Mouse (Mus musculus) kidney, postnatal 25 days (tissue): ENCODE data around the gene Ring1.
"Not testable (repeated sequence)": the region's sequence is repeated elsewhere in the genome, so short reads cannot be mapped to it uniquely, and the experiment has no call there.

ENCODE experiments used
- DNase-seq, 2 experiments: peaks; one replicate each; pipeline ENCODE4 v3.0.0; 2021; ENCODE audit warnings: mixed read lengths in 2 of 2

Gene Ring1

GRCm38 (mm10) chr17:34028501-34029149 lies 4.1 kb upstream of the Ring1 start:
- peak in 1 of 2 experiments; percentile 41 for DNase-seq

DNA sequence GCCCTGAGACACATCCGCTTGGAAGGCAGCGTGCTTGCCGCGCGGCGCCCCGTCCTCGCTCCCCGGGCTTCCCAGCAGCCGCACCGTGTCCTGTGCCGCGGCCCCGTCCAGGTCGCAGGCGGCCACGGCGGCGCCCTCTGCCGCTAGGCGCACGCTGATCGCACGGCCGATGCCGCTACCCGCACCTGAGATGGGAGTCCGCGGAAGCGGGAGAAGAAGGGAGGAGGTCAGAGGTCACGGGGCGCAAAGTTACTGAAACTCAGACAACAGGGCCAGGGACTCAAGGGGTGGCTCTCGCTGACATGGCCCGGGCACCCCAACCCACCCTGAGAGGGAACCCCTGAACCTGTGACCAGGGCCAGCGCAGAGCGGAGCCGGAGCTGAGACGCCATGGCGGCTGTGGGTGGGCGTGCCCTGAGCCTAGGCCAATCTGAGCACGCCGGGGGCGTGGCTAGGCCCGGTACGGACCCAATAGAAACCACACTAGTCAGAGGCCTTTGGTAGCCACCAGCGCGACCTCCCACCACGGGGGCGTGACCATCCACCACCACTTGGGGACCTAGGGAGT lies 3.3 kb upstream of the Ring1 start, which contains the start of gene H2-Ke6:
Gene H2-Ke6, minus strand, starts transcription at position 405 of the 568 bp plus-strand sequence.
- DNase-seq = peak; percentile 97 to 98

DNA sequence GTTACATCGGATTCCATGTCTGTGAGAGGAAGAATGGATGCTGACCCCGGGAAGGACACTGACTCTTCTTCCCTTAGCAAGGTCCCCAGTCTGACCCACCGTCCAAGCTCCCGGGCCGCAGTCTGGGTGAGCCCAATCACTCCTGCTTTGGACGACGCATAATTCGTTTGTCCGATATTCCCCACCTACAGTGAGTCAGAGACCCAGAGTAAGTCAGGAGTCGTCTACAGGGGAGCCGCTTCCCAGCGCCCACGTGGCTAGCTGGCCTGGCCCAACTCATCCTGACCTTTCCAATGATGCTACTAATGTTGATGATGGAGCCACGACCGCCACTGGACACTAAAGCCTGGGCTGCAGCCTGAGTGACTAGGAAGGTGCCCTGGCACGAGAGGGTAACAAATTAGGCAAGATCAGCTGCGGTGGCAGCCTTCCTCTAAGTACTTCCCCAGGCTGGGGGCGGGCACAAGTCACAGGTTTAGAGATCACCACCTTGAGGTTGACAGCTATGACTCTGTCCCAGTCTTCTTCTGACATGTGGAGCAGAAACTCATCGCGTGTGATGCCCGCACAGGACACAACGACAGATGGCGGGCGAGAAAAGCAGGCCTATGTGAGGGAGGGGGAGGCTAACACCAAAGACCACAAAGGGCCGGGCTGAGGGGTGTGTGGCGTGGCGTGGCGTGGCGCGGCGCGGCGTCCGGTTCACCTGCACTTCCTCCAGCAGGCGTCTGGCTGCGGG lies 2.6 kb upstream of the Ring1 start:
- peak in 1 of 2 experiments; percentile 60 for DNase-seq

DNA sequence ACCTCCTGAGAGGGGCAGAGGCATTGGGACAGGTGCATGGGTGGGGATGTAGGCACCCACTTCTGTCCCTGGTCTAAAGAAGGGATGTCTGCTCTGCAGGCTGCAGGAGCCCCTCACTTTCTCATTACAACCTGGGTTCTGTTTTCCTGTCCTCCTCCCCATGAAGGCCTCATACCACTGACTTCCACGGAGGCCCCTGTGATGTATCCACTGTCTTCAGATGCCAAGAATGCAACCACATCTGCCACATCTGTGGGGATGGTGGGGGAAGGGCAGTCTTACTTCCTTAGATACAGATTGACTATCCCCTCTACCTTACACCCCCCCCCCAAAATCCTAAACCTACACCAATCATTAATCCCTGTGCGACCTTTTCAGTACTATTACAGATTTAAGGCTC lies 1.7 kb upstream of the Ring1 start:
- no peak for DNase-seq

GRCm38 (mm10) chr17:34025756-34026151 lies 1.3 kb upstream of the Ring1 start:
- no peak for DNase-seq

GRCm38 (mm10) chr17:34024861-34025755 lies 628 bp upstream of the Ring1 start:
- DNase-seq = peak in 1 of 2 experiments; percentile 41

- DNase-seq = no peak
Observed at GRCm38 (mm10) chr17:34023678-34024077, 802 bp downstream of the Ring1 start.

DNA sequence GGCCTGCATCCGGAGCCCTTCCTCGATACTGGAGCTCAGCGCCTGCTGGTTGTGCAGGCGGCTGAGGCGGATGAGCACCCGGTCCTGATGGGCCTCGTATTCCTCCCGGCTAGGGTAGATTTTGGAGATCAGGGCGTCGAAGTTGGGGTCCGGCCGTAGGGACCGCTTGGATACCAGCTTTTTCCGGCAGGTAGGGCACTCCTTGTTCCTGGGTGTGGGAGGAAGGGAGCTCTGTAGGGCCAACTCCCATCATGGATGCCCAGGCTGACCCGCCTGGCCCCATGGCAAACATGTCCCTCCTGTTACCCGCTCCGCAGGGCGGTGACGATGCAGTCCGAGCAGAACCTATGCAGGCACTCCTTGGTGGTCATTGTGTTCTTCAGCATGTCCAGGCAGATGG lies 1.5 kb downstream of the Ring1 start:
- DNase-seq = peak in 1 of 2 experiments; percentile 50

GRCm38 (mm10) chr17:34022414-34022783 lies 2.1 kb downstream of the Ring1 start:
- DNase-seq = no peak

- peak in 1 of 2 experiments; percentile 50 for DNase-seq
Observed at GRCm38 (mm10) chr17:34021539-34022413, 2.7 kb downstream of the Ring1 start.

GRCm38 (mm10) chr17:34013436-34013835 lies 11.0 kb downstream of the Ring1 start:
- no peak for DNase-seq

DNA sequence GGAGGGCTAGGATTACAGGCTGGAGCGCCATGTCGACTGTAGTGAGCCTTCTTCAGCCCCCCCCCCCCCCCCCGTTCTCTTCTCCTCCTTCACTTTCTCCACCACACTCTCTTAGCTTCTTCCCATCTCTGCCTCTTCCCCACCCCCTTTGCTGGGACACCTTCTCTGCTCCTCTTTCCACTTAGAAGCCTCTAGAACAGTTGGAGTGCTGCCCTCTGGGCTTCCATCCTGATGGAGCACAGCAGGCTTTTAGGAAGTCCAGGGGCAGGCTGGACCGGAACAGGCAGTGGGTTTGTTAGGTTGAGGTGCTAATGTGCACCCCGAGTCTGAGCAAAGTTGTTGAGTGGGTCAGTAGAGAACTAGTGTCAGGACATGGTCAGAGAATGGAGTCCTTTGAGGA lies 14.3 kb downstream of the Ring1 start:
- no peak for DNase-seq

DNA sequence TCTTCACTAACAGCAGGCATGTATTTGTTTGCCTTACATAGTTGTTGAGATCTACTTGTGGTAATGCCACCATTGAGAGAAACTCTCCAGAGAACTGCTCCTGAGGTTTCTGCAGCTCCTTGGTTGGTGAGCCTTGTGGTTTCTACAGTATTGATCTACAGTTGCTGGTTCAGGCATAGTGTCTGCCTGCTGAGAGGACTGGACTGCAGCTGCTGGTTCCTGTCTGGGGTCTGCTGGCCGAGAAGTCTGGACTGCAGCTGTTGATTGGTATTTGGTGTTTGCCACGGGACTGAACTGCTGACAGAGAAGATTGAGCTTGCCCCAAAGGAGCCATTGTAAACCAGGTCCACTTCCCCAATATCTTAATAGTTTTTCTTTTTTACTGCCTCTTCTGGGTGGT lies 17.9 kb downstream of the Ring1 start:
- no peak for DNase-seq

DNA sequence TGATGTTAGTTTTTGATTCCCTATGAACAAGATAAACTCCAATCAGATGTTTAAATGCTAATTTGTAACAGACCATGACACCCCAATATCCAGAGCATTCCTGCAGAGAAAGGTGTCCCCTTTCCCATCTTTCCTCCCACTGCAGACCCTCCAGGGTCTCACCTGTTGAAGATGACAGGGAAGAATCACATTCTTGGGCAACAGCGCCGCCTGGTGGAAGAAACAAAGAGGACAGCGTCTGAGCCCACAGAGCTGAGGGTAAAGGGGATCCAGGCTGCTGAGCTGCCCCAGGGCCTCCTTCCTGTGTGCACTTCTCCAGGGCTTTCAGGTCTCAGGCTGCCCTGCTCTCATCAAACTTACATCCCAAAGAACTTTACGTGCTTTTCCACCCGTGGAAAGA lies 21.1 kb downstream of the Ring1 start:
- peak; percentile 44 to 63 for DNase-seq

DNA sequence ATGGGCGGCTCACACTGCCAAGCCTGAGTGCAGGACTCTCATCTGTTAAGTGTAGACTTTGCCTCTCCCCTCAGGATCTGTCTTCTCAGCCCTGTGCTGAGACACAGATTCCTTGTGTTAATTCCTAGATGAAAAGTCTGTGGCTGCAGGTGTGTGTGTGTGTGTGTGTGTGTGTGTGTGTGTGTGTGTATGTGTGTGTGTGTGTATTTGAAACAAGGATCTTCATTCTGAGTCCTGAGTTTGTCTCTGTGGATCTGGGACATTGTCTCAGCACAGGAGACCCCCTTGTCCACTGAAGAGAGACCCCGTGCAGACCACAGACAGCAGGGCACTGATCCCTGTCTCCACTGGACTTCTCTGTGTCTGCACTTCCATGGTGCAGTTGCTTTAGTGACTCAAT lies 23.7 kb downstream of the Ring1 start:
- DNase-seq = not testable (repeated sequence)

DNA sequence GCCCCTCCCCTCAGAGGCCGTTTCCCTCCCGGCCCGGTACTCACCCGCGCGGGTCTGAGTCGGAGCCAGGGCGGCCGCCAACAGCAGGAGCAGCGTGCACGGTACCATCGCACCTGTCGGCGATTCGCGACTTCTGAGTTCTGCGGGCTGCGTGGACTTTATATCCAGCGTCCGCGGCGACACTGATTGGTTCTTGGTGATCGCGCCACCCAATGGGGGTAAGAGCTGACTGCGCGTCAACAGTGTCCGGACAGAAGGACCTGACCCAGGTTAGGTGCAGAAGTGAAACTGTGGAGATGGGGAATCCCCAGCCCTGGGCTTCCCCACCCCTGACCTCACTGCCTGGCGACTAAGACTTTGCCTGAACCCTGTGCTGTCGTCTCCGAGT lies 24.3 kb downstream of the Ring1 start, which contains the start of gene H2-K1:
Gene H2-K1, minus strand, starts transcription at position 198 of the 388 bp plus-strand sequence.
- peak; percentile 95 to 97 for DNase-seq

DNA sequence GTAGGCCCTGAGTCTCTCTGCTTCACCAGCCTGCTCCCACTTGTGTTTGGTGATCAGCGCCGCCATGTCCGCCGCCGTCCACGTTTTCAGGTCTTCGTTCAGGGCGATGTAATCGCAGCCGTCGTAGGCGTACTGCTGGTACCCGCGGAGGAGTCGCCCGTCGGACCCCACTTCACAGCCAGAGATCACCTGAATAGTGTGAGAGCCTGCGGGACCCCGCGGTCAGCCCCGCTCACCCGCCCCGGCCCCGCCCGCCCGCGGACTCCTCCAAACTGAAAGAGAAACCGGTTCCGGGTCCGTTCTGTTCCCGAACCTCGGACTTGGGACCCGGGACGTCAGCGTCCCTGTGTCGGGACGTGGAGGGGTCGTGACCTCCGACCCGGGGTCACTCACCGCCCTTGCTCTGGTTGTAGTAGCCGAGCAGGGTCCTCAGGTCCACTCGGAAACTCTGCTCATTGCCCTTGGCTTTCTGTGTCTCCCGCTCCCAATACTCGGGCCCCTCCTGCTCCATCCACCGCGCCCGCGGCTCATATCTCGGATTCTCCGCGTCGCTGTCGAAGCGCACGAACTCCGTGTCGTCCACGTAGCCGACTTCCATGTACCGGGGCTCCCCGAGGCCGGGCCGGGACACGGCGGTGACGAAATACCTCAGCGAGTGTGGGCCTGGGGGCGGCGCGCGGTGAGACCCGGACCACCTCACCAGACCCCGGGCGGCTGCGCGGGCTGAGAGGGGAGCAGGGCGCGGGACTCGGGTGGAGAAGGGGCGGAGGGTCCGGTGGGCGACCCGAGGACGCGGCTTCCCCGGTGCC lies 24.9 kb downstream of the Ring1 start:
- peak; percentile 38 to 84 for DNase-seq

DNA sequence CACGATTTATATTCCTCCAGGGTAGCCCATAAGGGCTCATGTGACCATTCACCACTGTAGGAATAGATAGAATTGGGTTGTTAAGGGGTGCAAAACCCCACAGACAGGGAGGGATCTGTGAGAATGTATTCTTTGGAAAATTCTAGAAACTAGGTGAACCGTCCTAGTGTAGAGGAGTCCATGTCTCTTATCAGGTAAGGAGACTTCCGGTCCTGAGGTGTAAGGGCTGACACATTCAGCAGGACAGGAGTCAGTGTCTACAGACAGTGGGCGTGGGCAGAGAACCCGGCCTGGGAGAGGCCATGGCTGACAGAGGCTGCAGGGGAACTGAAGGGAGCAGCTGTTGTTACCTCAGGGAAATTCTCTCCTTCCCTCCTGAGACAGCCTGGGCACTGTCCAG lies 25.8 kb downstream of the Ring1 start:
- DNase-seq = not testable (repeated sequence)

DNA sequence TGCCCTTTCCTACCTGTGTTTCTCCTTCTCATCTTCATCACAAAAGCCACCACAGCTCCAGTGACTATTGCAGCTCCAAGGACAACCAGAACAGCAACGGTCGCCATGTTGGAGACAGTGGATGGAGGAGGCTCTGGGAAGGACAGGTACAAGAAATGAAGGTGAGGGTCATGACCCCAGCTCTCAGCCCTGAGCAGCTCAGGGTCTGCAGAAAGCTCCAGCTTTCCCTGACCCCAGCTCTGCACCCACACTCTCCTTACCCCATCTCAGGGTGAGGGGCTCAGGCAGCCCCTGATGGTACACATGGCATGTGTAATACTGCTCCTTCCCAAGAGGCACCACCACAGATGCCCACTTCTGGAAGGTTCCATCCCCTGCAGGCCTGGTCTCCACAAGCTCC lies 27.5 kb downstream of the Ring1 start:
- not testable (repeated sequence) for DNase-seq

- no peak for DNase-seq
Observed at GRCm38 (mm10) chr17:33995651-33996050, 28.8 kb downstream of the Ring1 start.

DNA sequence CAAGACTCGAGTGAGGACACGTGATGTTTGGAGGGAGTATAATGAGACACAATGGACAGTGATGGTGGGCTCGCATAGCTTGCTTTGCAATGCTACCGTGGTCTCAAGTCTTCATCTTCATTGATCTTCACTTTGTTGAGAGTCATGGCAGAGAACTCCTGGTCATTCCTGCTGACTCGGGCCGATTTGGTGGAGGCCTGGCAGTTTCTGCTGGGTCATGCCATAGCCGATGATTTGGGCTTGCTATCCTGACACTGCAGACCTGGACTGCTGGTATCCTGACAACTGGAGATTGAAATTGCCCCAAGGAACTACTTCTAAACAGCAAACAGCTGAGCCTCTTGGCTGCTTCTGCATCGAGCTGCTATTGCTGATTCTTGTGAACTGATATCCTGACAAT lies 29.5 kb downstream of the Ring1 start:
- no peak for DNase-seq
